Mouse (Mus musculus) forebrain, embryonic 15.5 days (tissue): ENCODE results near the gene Prkg1. TPM values are rescaled to one million over a fixed set of nuclear protein-coding genes. Genes with fewer than 3 reads are reported as not detected.

Experiments used
- ATAC-seq: fragments of 200-750 bp; cut with Nextera tagmentation; replicated peaks from 2 replicates; pipeline ENCODE4 v1.8.0; 2017; ENCODE audit warnings: mild to moderate bottlenecking, moderate TSS enrichment, moderate library complexity
- H3K27ac ChIP-seq: fragments of 300-500 bp; sonication (generic); replicated peaks from 2 replicates; pipeline ENCODE4 v1.5.1; 2015; ENCODE audit warnings: mild to moderate bottlenecking, inconsistent platforms
- H3K27me3 ChIP-seq: fragments of 300-500 bp; sonication (generic); 2 replicates; pipeline ENCODE4 v1.6.1; 2015; ENCODE audit warnings: inconsistent platforms
- H3K36me3 ChIP-seq: fragments of 300-500 bp; sonication (generic); 2 replicates; pipeline ENCODE4 v1.6.1; 2015; ENCODE audit warnings: mild to moderate bottlenecking, inconsistent platforms
- H3K4me1 ChIP-seq: fragments of 300-500 bp; sonication (generic); 2 replicates; pipeline ENCODE4 v1.6.1; 2015; ENCODE audit warnings: inconsistent platforms
- H3K4me2 ChIP-seq: fragments of 300-500 bp; sonication (generic); replicated peaks from 2 replicates; pipeline ENCODE4 v1.6.1; 2015; ENCODE audit warnings: mild to moderate bottlenecking, inconsistent platforms
- H3K4me3 ChIP-seq: fragments of 300-500 bp; sonication (generic); 2 replicates; pipeline ENCODE4 v1.5.1; 2015; ENCODE audit warnings: mild to moderate bottlenecking, inconsistent platforms
- H3K9ac ChIP-seq: fragments of 300-500 bp; sonication (generic); replicated peaks from 2 replicates; pipeline ENCODE4 v1.6.1; 2015; ENCODE audit warnings: mild to moderate bottlenecking, inconsistent platforms
- H3K9me3 ChIP-seq: fragments of 300-500 bp; sonication (generic); 2 replicates; pipeline ENCODE4 v1.6.1; 2016; ENCODE audit warnings: inconsistent platforms
- WGBS: fragments of 180-500 bp; shearing (Covaris S2); methylation state at CpG from one replicate; pipeline ENCODE4 v1.1.7; 2015; ENCODE audit warnings: mixed read lengths; 5-methylcytosine and 5-hydroxymethylcytosine counted together
- polyA plus RNA-seq: library from polyadenylated mRNA; unstranded; fragments of >200 nt; fragmentation: Nextera tagmentation; extraction: Ambion mirVana; gene quantifications from 2 replicates; pipeline ENCODE4 v1.2.1, GENCODE M21; 2015

The Prkg1 gene
- polyA plus RNA-seq, 1 experiment from 2014 or later, result 2.2 TPM

DNA sequence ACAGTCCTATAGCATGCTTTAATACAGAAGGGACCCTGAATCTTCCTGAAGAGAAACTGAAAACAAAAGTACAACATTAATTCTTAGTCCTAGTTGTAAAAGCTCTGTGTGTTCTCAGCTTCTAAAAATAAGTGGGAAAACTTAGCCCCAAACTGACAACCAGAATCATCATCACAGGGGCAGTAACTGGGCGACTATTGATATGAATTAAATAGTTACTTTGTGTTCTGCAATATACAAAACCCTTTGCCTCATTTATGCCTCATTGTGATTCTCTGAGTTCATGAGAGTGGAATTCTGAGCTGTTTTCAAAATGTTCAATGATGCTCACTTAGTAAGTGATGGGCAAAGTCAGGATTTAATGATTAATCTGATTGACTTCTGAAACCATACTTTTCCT, 170.8 kb downstream of the Prkg1 start:
- ATAC-seq, result no peak
- Histone ChIP-seq H3K4me1 (no peaks in the 10 kb centered on the region), H3K9ac (no peak overlapping the region), H3K27me3 (no peaks in the 10 kb centered on the region), H3K27ac (no peak overlapping the region), H3K4me3 (no peak overlapping the region), H3K9me3 (no peaks in the 10 kb centered on the region), H3K4me2 (no peak overlapping the region), H3K36me3 (no peaks in the 10 kb centered on the region)
- WGBS, result 78% methylated on average over 1 of the region's 1 CpGs

DNA sequence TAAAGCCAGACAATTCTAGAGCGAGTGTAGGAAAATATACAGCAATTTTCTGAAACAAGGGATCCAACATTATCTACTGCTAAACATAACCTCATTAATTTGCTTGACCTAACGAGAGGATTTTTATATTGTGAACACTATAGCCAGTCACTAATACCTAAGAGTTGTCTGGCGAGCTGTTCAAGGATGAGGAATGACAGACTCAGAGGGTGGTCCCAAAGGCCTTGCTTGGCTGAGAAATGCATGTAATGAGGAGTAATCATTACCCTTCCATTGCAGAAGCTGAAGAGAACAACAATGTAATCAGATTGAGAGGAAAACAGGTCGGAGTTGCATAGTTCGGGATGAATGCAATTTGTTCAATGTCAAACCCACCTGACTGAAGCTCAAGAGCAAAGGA, 174.1 kb downstream of the Prkg1 start:
- Histone ChIP-seq H3K4me3 (no peak overlapping the region), H3K4me1 (no peaks in the 10 kb centered on the region), H3K9me3 (no peaks in the 10 kb centered on the region), H3K27me3 (no peaks in the 10 kb centered on the region), H3K9ac (no peak overlapping the region), H3K36me3 (no peaks in the 10 kb centered on the region), H3K4me2 (no peak overlapping the region), H3K27ac (no peak overlapping the region)
- 53% methylated on average over 5 of the region's 5 CpGs for WGBS
- no peak for ATAC-seq

DNA sequence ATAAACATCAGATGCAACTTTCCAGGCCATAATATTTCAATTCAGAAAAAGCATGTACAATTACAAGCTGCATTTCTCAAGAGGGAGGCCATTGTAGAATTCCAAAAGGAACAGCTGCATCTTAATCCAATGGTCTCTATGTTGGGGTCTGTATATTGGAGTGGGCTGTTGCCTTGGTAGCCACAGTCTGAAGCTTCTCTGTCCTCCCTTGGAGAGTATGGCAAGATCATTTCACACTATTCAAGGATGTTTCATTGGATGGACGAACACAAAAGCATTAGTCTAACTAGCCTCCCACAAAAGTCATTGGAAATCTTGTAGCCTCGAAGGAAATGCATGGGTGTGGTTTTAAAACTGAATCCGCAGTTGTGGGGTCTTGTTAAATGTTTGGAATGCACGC, 187.7 kb downstream of the Prkg1 start:
- Histone ChIP-seq H3K27me3 (no peaks in the 10 kb centered on the region), H3K36me3 (no peaks in the 10 kb centered on the region), H3K4me3 (no peak overlapping the region), H3K9me3 (no peaks in the 10 kb centered on the region), H3K4me2 (no peak overlapping the region), H3K27ac (no peak overlapping the region), H3K9ac (no peak overlapping the region), H3K4me1 (no peaks in the 10 kb centered on the region)
- WGBS, result 40% methylated on average over 4 of the region's 4 CpGs
- ATAC-seq, result no peak

DNA sequence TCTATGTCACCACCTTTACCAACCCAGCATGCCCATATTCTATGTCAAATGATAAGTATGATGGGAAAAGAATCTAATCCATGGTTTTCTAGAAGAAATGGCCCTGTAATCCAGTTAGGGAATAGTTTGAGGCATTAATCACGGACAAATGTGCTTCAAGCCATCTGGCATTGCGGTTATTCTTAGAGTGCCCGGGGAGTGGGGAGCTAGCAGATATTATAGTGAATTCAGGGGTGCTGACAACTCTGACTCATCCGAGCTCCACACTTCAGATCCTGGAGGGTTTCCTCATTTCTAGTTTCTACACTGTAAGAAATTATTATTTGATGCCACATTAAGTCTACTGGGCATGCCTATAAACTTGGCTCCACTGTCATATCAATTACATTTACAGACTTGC, 200.5 kb downstream of the Prkg1 start:
- no peak for ATAC-seq
- Histone ChIP-seq H3K4me2 (no peak overlapping the region), H3K9ac (no peak overlapping the region), H3K36me3 (no peaks in the 10 kb centered on the region), H3K9me3 (no peaks in the 10 kb centered on the region), H3K27ac (no peak overlapping the region), H3K4me1 (no peaks in the 10 kb centered on the region), H3K27me3 (no peaks in the 10 kb centered on the region), H3K4me3 (no peak overlapping the region)
- 95% methylated on average over 4 of the region's 4 CpGs for whole genome bisulfite sequencing

DNA sequence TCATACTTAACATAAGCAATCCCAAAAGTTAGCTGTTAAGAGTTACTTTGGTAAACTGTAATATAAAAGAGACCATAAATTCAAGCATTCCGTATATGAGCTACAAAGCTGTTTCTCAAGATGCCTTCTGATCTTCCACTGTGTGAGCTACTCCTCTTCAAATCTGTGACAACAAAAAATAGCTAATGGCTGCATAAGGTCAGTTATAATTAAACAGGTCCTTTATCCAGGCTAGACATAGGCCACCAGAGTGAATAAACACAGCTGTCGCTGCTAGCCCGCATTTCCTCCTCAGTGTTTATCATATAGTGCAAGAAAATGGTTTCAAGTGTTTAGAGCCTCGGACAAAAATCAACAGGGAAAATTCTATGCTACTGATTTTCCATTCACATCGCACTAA, 218.8 kb downstream of the Prkg1 start:
- H3K9me3 ChIP-seq, result no peaks in the 10 kb centered on the region
- no peak overlapping the region for H3K27ac ChIP-seq
- no peak overlapping the region for H3K9ac ChIP-seq
- no peak overlapping the region for H3K4me3 ChIP-seq
- H3K36me3 ChIP-seq, result no peaks in the 10 kb centered on the region
- ATAC-seq, result no peak
- 72% methylated on average over 5 of the region's 5 CpGs for WGBS
- no peaks in the 10 kb centered on the region for H3K27me3 ChIP-seq
- H3K4me1 ChIP-seq, result no peaks in the 10 kb centered on the region
- H3K4me2 ChIP-seq, result no peak overlapping the region

DNA sequence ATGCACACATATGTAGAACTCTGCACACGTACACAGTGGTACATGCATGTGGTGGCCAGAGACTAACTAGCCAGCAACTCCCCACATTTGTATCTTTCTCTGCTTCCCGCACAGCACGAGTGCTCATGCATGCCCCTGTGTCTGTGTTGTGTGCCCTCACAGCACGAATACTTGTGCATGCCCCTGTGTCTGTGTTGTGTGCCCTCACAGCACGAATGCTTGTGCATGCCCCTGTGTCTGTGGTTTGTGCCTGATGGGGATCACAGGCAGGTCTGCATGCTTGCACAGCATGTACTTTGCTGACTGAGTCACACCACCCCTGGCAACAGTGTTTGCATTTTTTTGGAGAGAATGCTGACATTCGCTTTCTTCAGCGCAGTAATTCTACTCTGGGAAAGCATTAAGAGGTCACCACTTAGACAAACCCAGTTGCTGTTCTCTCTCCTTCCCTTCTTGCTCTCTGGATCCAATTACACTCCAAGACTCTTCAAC, 233.5 kb downstream of the Prkg1 start:
- H3K9me3 ChIP-seq, result no peaks in the 10 kb centered on the region
- ATAC-seq, result no peak
- H3K27ac ChIP-seq, result no peak overlapping the region
- H3K4me3 ChIP-seq, result no peak overlapping the region
- 67% methylated on average over 7 of the region's 7 CpGs for WGBS
- H3K9ac ChIP-seq, result no peak overlapping the region
- 0 out of 2 replicates have a peak, but pooled peaks cover 3% of the 10 kb centered on the region for H3K4me1 ChIP-seq
- H3K27me3 ChIP-seq, result no peaks in the 10 kb centered on the region
- H3K4me2 ChIP-seq, result no peak overlapping the region
- no peaks in the 10 kb centered on the region for H3K36me3 ChIP-seq

DNA sequence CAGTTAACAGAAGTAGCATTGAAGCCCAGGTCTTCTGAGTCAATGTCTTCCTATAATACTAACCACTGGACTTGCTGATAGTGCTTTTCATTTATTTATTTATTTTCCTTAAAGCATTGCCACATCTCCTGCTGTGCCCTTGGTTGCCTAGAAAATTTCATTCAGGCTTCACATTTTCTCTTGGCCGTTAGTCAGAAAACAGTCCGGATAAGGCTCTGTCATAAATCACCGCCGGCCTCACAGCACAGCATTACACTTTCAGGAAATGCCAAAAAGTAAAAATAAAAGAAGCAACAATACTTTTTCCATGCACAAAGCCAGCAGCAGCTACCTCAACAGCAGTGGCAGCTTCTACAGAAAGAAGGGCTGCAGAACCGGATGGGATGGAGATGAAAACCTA, 234.2 kb downstream of the Prkg1 start:
- Histone ChIP-seq H3K9me3 (no peaks in the 10 kb centered on the region), H3K27ac (no peak overlapping the region), H3K9ac (no peak overlapping the region), H3K4me2 (no peak overlapping the region), H3K4me3 (no peak overlapping the region), H3K36me3 (no peaks in the 10 kb centered on the region), H3K27me3 (no peaks in the 10 kb centered on the region), H3K4me1 (0 out of 2 replicates have a peak, but pooled peaks cover 3% of the 10 kb centered on the region)
- WGBS, result 55% methylated on average over 5 of the region's 5 CpGs
- no peak for ATAC-seq

DNA sequence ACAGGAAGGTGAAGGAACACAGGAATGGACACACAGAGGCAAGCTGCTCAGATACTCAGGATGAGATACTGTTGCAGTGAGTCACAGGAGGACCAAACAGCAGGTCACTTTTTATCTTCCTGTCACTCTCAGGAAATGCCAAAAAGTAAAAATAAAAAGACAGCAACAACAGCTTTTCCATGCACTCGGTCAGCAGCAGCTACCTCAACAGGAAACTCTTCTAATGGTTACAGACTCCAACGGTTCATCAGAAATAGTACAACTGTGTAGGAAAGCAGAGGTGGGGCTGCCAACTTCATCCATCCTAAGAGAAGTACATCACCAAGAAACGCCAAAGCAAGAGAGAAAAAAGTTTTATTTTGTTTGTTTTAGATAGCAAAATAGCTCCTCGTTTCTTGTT, 234.9 kb downstream of the Prkg1 start:
- 80% methylated on average over 4 of the region's 4 CpGs for WGBS
- Histone ChIP-seq H3K4me2 (no peak overlapping the region), H3K4me3 (no peak overlapping the region), H3K9me3 (no peaks in the 10 kb centered on the region), H3K27me3 (no peaks in the 10 kb centered on the region), H3K9ac (no peak overlapping the region), H3K27ac (no peak overlapping the region), H3K36me3 (no peaks in the 10 kb centered on the region), H3K4me1 (0 out of 2 replicates have a peak, but pooled peaks cover 3% of the 10 kb centered on the region)
- ATAC-seq, result no peak

DNA sequence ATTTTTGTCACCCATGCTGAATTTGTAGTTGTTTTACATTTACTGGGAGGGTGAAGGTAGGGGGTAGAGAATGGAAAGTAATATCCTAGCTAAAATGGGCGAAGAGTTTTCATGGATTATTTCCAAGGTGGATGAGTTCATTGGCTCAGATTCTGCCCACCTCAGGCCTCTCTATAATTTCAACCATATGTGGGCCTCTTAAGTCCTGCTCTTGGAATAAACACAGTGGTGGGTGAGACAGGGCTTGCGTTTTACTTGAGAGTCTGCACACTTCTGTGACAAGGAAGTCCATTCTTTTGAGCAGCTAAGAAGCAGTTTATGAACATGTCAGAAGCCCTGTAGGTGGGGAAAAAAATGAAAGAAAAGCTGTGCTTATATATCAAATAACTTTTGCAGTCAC, 250.3 kb downstream of the Prkg1 start:
- no peaks in the 10 kb centered on the region for H3K9me3 ChIP-seq
- no peak for ATAC-seq
- WGBS, result 90% methylated on average over 2 of the region's 2 CpGs
- H3K4me1 ChIP-seq, result no peaks in the 10 kb centered on the region
- H3K27me3 ChIP-seq, result no peaks in the 10 kb centered on the region
- H3K4me2 ChIP-seq, result no peak overlapping the region
- H3K36me3 ChIP-seq, result no peaks in the 10 kb centered on the region
- H3K27ac ChIP-seq, result no peak overlapping the region
- H3K4me3 ChIP-seq, result no peak overlapping the region
- no peak overlapping the region for H3K9ac ChIP-seq

DNA sequence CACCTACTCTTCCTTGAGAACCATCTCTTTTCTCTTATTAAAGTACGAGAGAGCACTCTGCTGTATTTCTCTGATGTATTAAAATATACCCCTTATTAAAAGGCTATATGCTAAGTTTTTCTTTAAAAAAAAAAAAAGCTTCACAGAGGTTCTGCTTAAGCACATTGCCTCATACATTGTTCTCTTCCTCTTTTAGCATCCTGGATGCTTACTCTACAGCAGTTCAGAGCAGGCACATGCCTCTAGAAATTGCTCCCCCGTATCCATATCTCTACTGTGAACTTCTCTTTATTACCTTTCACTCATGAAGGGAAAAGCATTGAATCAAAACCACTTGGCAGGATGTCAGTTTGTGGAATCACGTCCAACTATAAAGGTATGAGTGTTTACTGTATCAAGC, 257.0 kb downstream of the Prkg1 start:
- no peak overlapping the region for H3K4me2 ChIP-seq
- ATAC-seq, result no peak
- no peaks in the 10 kb centered on the region for H3K9me3 ChIP-seq
- no peak overlapping the region for H3K9ac ChIP-seq
- H3K36me3 ChIP-seq, result no peaks in the 10 kb centered on the region
- H3K27ac ChIP-seq, result no peak overlapping the region
- no peaks in the 10 kb centered on the region for H3K27me3 ChIP-seq
- H3K4me3 ChIP-seq, result no peak overlapping the region
- no peaks in the 10 kb centered on the region for H3K4me1 ChIP-seq
- WGBS, result 79% methylated on average over 3 of the region's 3 CpGs

DNA sequence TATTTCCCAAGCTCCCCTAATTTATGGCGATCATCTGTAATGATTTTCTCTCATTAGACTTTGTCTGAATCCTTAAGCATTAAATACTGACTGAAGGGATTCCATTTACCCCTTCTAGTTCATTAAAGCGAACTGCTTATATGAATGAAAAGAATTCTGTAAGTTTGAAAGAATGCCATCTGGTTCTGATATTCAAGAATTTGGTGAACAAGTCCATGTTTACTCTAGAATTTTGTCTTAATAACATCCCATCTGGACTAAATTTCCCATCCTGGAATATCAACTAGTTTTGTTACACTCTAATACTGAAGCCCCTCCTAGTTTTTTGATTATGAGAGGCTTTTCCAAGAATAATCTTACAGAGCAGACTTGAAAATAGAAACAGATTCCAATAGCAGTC, 258.5 kb downstream of the Prkg1 start:
- Histone ChIP-seq H3K9ac (no peak overlapping the region), H3K27me3 (no peaks in the 10 kb centered on the region), H3K4me2 (no peak overlapping the region), H3K9me3 (no peaks in the 10 kb centered on the region), H3K27ac (no peak overlapping the region), H3K4me3 (no peak overlapping the region), H3K36me3 (no peaks in the 10 kb centered on the region), H3K4me1 (no peaks in the 10 kb centered on the region)
- no peak for ATAC-seq
- whole genome bisulfite sequencing, result 81% methylated on average over 2 of the region's 2 CpGs

DNA sequence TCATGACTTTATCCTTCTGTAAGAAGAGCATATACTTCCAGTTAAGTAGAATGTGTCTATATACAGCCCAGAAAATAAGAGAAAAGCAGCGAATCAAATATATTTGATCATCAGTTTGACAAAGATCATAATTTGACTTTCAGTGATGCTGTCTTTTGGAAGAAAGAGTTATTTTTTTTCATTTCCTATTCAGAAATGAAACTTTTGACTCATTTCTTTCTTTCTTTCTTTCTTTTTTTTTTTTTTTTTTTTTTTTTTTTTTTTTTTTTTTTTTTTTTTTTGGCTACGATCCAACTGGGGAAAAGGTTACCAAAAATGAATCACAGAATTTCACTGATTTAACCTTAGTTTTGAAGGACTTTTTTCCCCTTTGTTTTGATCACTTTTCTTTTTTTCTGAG, 259.8 kb downstream of the Prkg1 start:
- WGBS, result 95% methylated on average over 2 of the region's 2 CpGs
- H3K27ac ChIP-seq, result no peak overlapping the region
- H3K9me3 ChIP-seq, result no peaks in the 10 kb centered on the region
- H3K4me2 ChIP-seq, result no peak overlapping the region
- H3K36me3 ChIP-seq, result no peaks in the 10 kb centered on the region
- H3K27me3 ChIP-seq, result no peaks in the 10 kb centered on the region
- no peak for ATAC-seq
- no peaks in the 10 kb centered on the region for H3K4me1 ChIP-seq
- no peak overlapping the region for H3K4me3 ChIP-seq
- H3K9ac ChIP-seq, result no peak overlapping the region

DNA sequence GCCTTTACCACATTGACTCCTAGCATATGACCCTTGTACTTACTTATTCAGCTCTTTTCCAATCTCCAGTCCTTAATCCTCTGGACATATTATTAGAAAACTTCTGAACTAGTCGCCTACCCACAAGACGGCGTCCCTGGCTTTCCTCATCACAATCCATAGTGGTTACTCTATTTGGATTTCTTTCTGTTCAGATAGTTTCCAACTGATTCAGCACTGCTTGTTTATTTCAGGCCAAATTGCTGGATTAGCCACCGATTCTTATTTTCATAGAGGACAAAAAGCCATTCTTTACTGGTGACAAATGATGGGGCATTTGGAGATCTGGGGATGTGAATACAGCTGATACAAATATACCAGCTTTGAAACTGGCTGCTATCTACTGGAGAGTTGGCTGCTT, 267.4 kb downstream of the Prkg1 start:
- H3K9me3 ChIP-seq, result no peaks in the 10 kb centered on the region
- 62% methylated on average over 4 of the region's 4 CpGs for WGBS
- no peak overlapping the region for H3K4me3 ChIP-seq
- H3K27ac ChIP-seq, result no peak overlapping the region
- H3K27me3 ChIP-seq, result no peaks in the 10 kb centered on the region
- H3K36me3 ChIP-seq, result no peaks in the 10 kb centered on the region
- H3K4me2 ChIP-seq, result no peak overlapping the region
- no peaks in the 10 kb centered on the region for H3K4me1 ChIP-seq
- no peak for ATAC-seq
- H3K9ac ChIP-seq, result no peak overlapping the region
